Mouse (Mus musculus): Measurements from ENCODE around the gene Gm49450.

GRCm38 (mm10) chr15:98921510-98921909 is 31.8 kb downstream of the Gm49450 start:
- TF ChIP-seq CTCF (IDR thresholded peaks at IDR 0.05) = no peak
- no peak for TF ChIP-seq EP300 (IDR thresholded peaks at IDR 0.05; ENCODE audit: insufficient read depth, low read depth, low read length)
